Mouse (Mus musculus): ENCODE data around the gene Rfng. TPM values are rescaled to one million over a fixed set of nuclear protein-coding genes. Genes with fewer than 3 reads are reported as not detected.

The Rfng gene
- polyA plus RNA-seq, 1 experiment from 2014 or later: 84.6 TPM

Other genes with a start within 250 kb of the Rfng start
- gene Mcrip1, start 234.5 kb downstream of the Rfng start, polyA plus RNA-seq (2015; fragmentation: Nextera tagmentation; extraction: Ambion mirVana): 240 and 242 TPM in 2 replicates
- gene Ppp1r27, start 233.1 kb downstream of the Rfng start, polyA plus RNA-seq (2015; fragmentation: Nextera tagmentation; extraction: Ambion mirVana): not detected in 2 replicates
- gene P4hb, start 211.0 kb downstream of the Rfng start, polyA plus RNA-seq (2015; fragmentation: Nextera tagmentation; extraction: Ambion mirVana): 279 and 297 TPM in 2 replicates
- 452 and 461 TPM in 2 replicates for gene Arhgdia, start 202.6 kb downstream of the Rfng start, polyA plus RNA-seq (2015; fragmentation: Nextera tagmentation; extraction: Ambion mirVana)
- gene Alyref, start 185.8 kb downstream of the Rfng start, polyA plus RNA-seq (2015; fragmentation: Nextera tagmentation; extraction: Ambion mirVana): 303 and 358 TPM in 2 replicates
- gene Anapc11, start 185.8 kb downstream of the Rfng start, polyA plus RNA-seq (2015; fragmentation: Nextera tagmentation; extraction: Ambion mirVana): 180 and 183 TPM in 2 replicates
- gene Npb, start 175.7 kb downstream of the Rfng start, polyA plus RNA-seq (2015; fragmentation: Nextera tagmentation; extraction: Ambion mirVana): 0.54 and 0.95 TPM in 2 replicates
- 167 TPM in 2 replicates for gene Pcyt2, start 166.3 kb downstream of the Rfng start, polyA plus RNA-seq (2015; fragmentation: Nextera tagmentation; extraction: Ambion mirVana)
- gene Sirt7, start 159.0 kb downstream of the Rfng start, polyA plus RNA-seq (2015; fragmentation: Nextera tagmentation; extraction: Ambion mirVana): 42.7 and 51.3 TPM in 2 replicates
- 24.4 and 31.2 TPM in 2 replicates for gene Mafg, start 150.6 kb downstream of the Rfng start, polyA plus RNA-seq (2015; fragmentation: Nextera tagmentation; extraction: Ambion mirVana)
- gene Pycr1, start 140.4 kb downstream of the Rfng start, polyA plus RNA-seq (2015; fragmentation: Nextera tagmentation; extraction: Ambion mirVana): 23.2 and 25.0 TPM in 2 replicates
- 0.78 and 0.84 TPM in 2 replicates for gene Myadml2, start 136.0 kb downstream of the Rfng start, polyA plus RNA-seq (2015; fragmentation: Nextera tagmentation; extraction: Ambion mirVana)
- gene Notum, start 123.0 kb downstream of the Rfng start, polyA plus RNA-seq (2015; fragmentation: Nextera tagmentation; extraction: Ambion mirVana): 0.46 and 0.65 TPM in 2 replicates
- gene Aspscr1, start 111.2 kb downstream of the Rfng start, polyA plus RNA-seq (2015; fragmentation: Nextera tagmentation; extraction: Ambion mirVana): 149 and 154 TPM in 2 replicates
- gene Cenpx, start 70.5 kb downstream of the Rfng start, polyA plus RNA-seq (2015; fragmentation: Nextera tagmentation; extraction: Ambion mirVana): 99.9 and 112 TPM in 2 replicates
- 60.6 and 71.8 TPM in 2 replicates for gene Lrrc45, start 70.3 kb downstream of the Rfng start, polyA plus RNA-seq (2015; fragmentation: Nextera tagmentation; extraction: Ambion mirVana)
- gene Rac3, start 62.7 kb downstream of the Rfng start, polyA plus RNA-seq (2015; fragmentation: Nextera tagmentation; extraction: Ambion mirVana): 206 and 218 TPM in 2 replicates
- gene Dcxr, start 56.9 kb downstream of the Rfng start, polyA plus RNA-seq (2015; fragmentation: Nextera tagmentation; extraction: Ambion mirVana): 6.5 and 7.3 TPM in 2 replicates
- 0.32 and 0.38 TPM in 2 replicates for gene Cbr2, start 52.1 kb downstream of the Rfng start, polyA plus RNA-seq (2015; fragmentation: Nextera tagmentation; extraction: Ambion mirVana)
- gene Hmga1b, start 21.4 kb downstream of the Rfng start, polyA plus RNA-seq (2015; fragmentation: Nextera tagmentation; extraction: Ambion mirVana): 2.7 and 3.1 TPM in 2 replicates
- gene Gps1, start 65 bp upstream of the Rfng start, polyA plus RNA-seq (2015; fragmentation: Nextera tagmentation; extraction: Ambion mirVana): 268 and 273 TPM in 2 replicates
- 51.4 and 55.7 TPM in 2 replicates for gene Dus1l, start 12.2 kb upstream of the Rfng start, polyA plus RNA-seq (2015; fragmentation: Nextera tagmentation; extraction: Ambion mirVana)
- gene Fasn, start 40.3 kb upstream of the Rfng start, polyA plus RNA-seq (2015; fragmentation: Nextera tagmentation; extraction: Ambion mirVana): 83.6 and 89.2 TPM in 2 replicates
- 5.2 and 6.1 TPM in 2 replicates for gene Ccdc57, start 148.7 kb upstream of the Rfng start, polyA plus RNA-seq (2015; fragmentation: Nextera tagmentation; extraction: Ambion mirVana)
- gene Slc16a3, start 164.3 kb upstream of the Rfng start, polyA plus RNA-seq (2015; fragmentation: Nextera tagmentation; extraction: Ambion mirVana): 10.1 and 14.0 TPM in 2 replicates
- gene Csnk1d, start 207.1 kb upstream of the Rfng start, polyA plus RNA-seq (2015; fragmentation: Nextera tagmentation; extraction: Ambion mirVana): 152 and 161 TPM in 2 replicates

Data from midbrain, embryonic 13.5 days (tissue).